ENCODE assay signal across 8 mouse cellular contexts in the genomic region with DNA sequence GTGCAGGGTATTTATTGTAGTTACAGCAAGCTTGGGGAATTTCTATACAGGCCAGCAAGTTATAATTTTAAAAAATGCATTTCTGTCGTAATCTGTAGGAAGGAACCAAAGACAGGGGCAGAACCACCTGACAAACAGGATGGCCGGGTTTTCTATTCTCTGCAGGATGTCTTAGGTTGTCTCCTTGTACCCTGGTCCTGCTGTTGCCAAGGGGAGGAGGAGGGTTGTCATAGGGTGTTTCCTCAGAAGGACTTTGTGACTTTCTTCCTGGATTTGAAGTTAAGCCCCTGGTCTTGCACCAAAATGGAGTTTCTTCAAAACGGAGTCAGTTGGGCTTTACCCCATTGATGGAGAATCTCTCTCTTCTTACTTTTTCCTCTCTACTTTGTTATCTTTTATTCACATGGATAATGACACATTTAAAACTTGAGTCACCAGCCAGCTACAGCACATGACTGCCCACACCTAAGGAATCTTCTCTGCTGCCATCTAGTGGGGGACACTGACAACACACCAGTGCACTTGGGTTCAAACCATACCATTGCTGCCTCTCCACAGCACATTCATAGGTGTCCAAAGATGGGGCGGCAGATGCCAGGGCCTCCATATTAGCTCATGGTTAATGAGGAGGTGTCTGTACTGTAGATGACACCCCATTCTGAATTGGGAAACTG. TPM values are rescaled to one million over a fixed set of nuclear protein-coding genes. Genes with fewer than 3 reads are reported as not detected.
DNase-seq lines count a peak whose midpoint lies in the region; ATAC-seq and TF ChIP-seq lines count a peak whose summit lies in the region.

No protein-coding gene starts in this region.

- TF ChIP-seq POLR2A in bone marrow macrophage, adult 2 months (IDR thresholded peaks at IDR 0.05; ENCODE audit: borderline replicate concordance, low read depth, low read length) = no peak

- no peak overlapping the region for H3K27ac ChIP-seq in bone marrow macrophage, adult 2 months (ENCODE audit: insufficient read depth, low read depth, low read length)
- no peak overlapping the region for H3K27ac ChIP-seq in heart, embryonic 16.5 days (ENCODE audit: low read length)
- no peak overlapping the region for H3K27ac ChIP-seq in liver, embryonic 16.5 days (ENCODE audit: low read length)
- H3K27ac ChIP-seq in neural tube, embryonic 14.5 days (ENCODE audit: low read depth, low read length) = no peak overlapping the region
- H3K27ac ChIP-seq in stomach, postnatal 0 days (replicated peaks) = no peak overlapping the region

- H3K4me3 ChIP-seq in bone marrow macrophage, adult 2 months (ENCODE audit: insufficient read depth, low read length) = no peak overlapping the region
- no peak overlapping the region for H3K4me3 ChIP-seq in heart, embryonic 16.5 days (ENCODE audit: low read length)
- H3K4me3 ChIP-seq in liver, embryonic 16.5 days (ENCODE audit: low read depth, low read length) = no peak overlapping the region
- no peak overlapping the region for H3K4me3 ChIP-seq in neural tube, embryonic 14.5 days (ENCODE audit: low read depth, low read length)
- no peak overlapping the region for H3K4me3 ChIP-seq in stomach, postnatal 0 days (ENCODE audit: low read depth, low read length)

- no peak overlapping the region for H3K4me2 ChIP-seq in heart, embryonic 16.5 days (ENCODE audit: low read depth, low read length)
- H3K4me2 ChIP-seq in liver, embryonic 16.5 days (ENCODE audit: low read depth, low read length) = no peak overlapping the region
- no peak overlapping the region for H3K4me2 ChIP-seq in neural tube, embryonic 14.5 days (ENCODE audit: low read depth, low read length)
- H3K4me2 ChIP-seq in stomach, postnatal 0 days (replicated peaks; ENCODE audit: low read depth) = no peak overlapping the region

- H3K4me1 ChIP-seq in bone marrow macrophage, adult 2 months (ENCODE audit: control insufficient read depth, insufficient read depth, low read length) = peaks cover 7% of the 10 kb centered on the region
- no peaks in the 10 kb centered on the region for H3K4me1 ChIP-seq in heart, embryonic 16.5 days (ENCODE audit: control insufficient read depth, insufficient read depth, low read length)
- H3K4me1 ChIP-seq in liver, embryonic 16.5 days (ENCODE audit: control insufficient read depth, low read depth, low read length) = peaks cover 3% of the 10 kb centered on the region; the same call in 1 of the 2 replicates
- H3K4me1 ChIP-seq in neural tube, embryonic 14.5 days (ENCODE audit: control insufficient read depth, insufficient read depth, low read length) = no peaks in the 10 kb centered on the region
- no peaks in the 10 kb centered on the region for H3K4me1 ChIP-seq in stomach, postnatal 0 days (replicated peaks; ENCODE audit: control insufficient read depth, insufficient read depth)

- H3K27me3 ChIP-seq in heart, embryonic 16.5 days (ENCODE audit: control insufficient read depth, insufficient read depth, low read length) = no peaks in the 10 kb centered on the region
- H3K27me3 ChIP-seq in liver, embryonic 16.5 days (ENCODE audit: control insufficient read depth, insufficient read depth, low read depth, low read length) = no peaks in the 10 kb centered on the region
- no peaks in the 10 kb centered on the region for H3K27me3 ChIP-seq in neural tube, embryonic 14.5 days (ENCODE audit: control insufficient read depth, insufficient read depth, low read length)
- no peaks in the 10 kb centered on the region for H3K27me3 ChIP-seq in stomach, postnatal 0 days (ENCODE audit: control insufficient read depth, insufficient read depth, low read length)

- peak; percentile 60 for TF ChIP-seq CTCF in bone marrow macrophage, adult 2 months (IDR thresholded peaks at IDR 0.05; ENCODE audit: low read depth, low read length)
- TF ChIP-seq CTCF in stomach, postnatal 0 days (IDR thresholded peaks at IDR 0.05; ENCODE audit: low read depth) = peak; percentile 91

- H3K36me3 ChIP-seq in heart, embryonic 16.5 days (ENCODE audit: control insufficient read depth, insufficient read depth) = no peaks in the 10 kb centered on the region
- H3K36me3 ChIP-seq in liver, embryonic 16.5 days (ENCODE audit: control insufficient read depth, insufficient read depth) = no peaks in the 10 kb centered on the region
- no peaks in the 10 kb centered on the region for H3K36me3 ChIP-seq in neural tube, embryonic 14.5 days (ENCODE audit: control insufficient read depth, insufficient read depth, low read length)
- H3K36me3 ChIP-seq in stomach, postnatal 0 days (ENCODE audit: control insufficient read depth, insufficient read depth, low read length) = no peaks in the 10 kb centered on the region

- 54% methylated on average over 4 of the region's 4 CpGs for WGBS in heart, embryonic 16.5 days
- 48% methylated on average over 4 of the region's 4 CpGs for WGBS in liver, embryonic 16.5 days (ENCODE audit: insufficient replicate concordance)
- 77% methylated on average over 4 of the region's 4 CpGs for WGBS in neural tube, embryonic 14.5 days
- WGBS in stomach, postnatal 0 days = 51% methylated on average over 4 of the region's 4 CpGs

- H3K9ac ChIP-seq in heart, embryonic 16.5 days (ENCODE audit: low read length) = no peak overlapping the region
- H3K9ac ChIP-seq in liver, embryonic 16.5 days (ENCODE audit: low read depth, low read length) = no peak overlapping the region
- no peak overlapping the region for H3K9ac ChIP-seq in neural tube, embryonic 14.5 days (replicated peaks; ENCODE audit: low read depth, low read length)
- no peak overlapping the region for H3K9ac ChIP-seq in stomach, postnatal 0 days (ENCODE audit: low read length)

- peak; percentile 81 for ATAC-seq in erythroid progenitor cell, adult 5-6 weeks (replicated peaks; ENCODE audit: low FRiP score, poor library complexity, severe bottlenecking)
- ATAC-seq in heart, embryonic 16.5 days (replicated peaks; ENCODE audit: extremely low read depth, insufficient read depth, low FRiP score) = 0 out of 2 replicates have a peak, but pooled peaks have one; percentile 63
- peak; percentile 56; the same call in 1 of the 2 replicates for ATAC-seq in liver, embryonic 16.5 days (ENCODE audit: low read depth)
- ATAC-seq in neural tube, embryonic 14.5 days (ENCODE audit: low read depth) = peak; percentile 68; the same call in 1 of the 2 replicates
- ATAC-seq in stomach, postnatal 0 days (ENCODE audit: low FRiP score, low TSS enrichment) = peak; percentile 90

- H3K9me3 ChIP-seq in heart, embryonic 16.5 days (replicated peaks; ENCODE audit: control insufficient read depth, low read length) = no peaks in the 10 kb centered on the region
- no peaks in the 10 kb centered on the region for H3K9me3 ChIP-seq in liver, embryonic 16.5 days (replicated peaks; ENCODE audit: control insufficient read depth, low read length)
- H3K9me3 ChIP-seq in neural tube, embryonic 14.5 days (ENCODE audit: control insufficient read depth, low read length) = no peaks in the 10 kb centered on the region
- no peaks in the 10 kb centered on the region for H3K9me3 ChIP-seq in stomach, postnatal 0 days (ENCODE audit: control insufficient read depth, low read length)

- TF ChIP-seq EP300 in stomach, postnatal 0 days (optimal IDR thresholded peaks at IDR 0.05) = no peak

- peak; percentile 68 for DNase-seq in CD4-positive helper T cell, adult 2 months (ENCODE audit: low read depth, low spot score)
- peak; percentile 87 for DNase-seq in kidney, postnatal 14 days
- DNase-seq in stomach, postnatal 0 days (ENCODE audit: low spot score) = peak; percentile 80

RNA-seq across cellular contexts. Expression of a gene that starts 7.4 kb away (rescaled TPM):
- 0.09 and 0.36 TPM in 2 replicates for polyA plus RNA-seq in bone marrow macrophage, adult 2 months (2012; ENCODE audit: insufficient read depth, insufficient read length, missing spikeins)
- not detected in 2 replicates for total RNA-seq in erythroid progenitor cell, adult 5-6 weeks (2015; ENCODE audit: low replicate concordance)
- not detected in 2 replicates for total RNA-seq in erythroid progenitor cell, adult 5-6 weeks (2017; ENCODE audit: low replicate concordance)
- 0.66 and 0.96 TPM in 2 replicates for polyA plus RNA-seq in heart, embryonic 16.5 days (2015; fragmentation: Nextera tagmentation; extraction: Ambion mirVana)
- polyA plus RNA-seq in liver, embryonic 16.5 days (2015; fragmentation: Nextera tagmentation; extraction: Ambion mirVana) = 8.4 and 10.0 TPM in 2 replicates
- polyA plus RNA-seq in neural tube, embryonic 14.5 days (2014; fragmentation: Nextera tagmentation; extraction: Ambion mirVana) = 0.47 and 0.59 TPM in 2 replicates
- polyA plus RNA-seq in stomach, postnatal 0 days (2015; fragmentation: Nextera tagmentation; extraction: Ambion mirVana) = 1.2 and 1.3 TPM in 2 replicates

RNA-seq across cellular contexts. Expression of a gene that starts 7.9 kb away (rescaled TPM):
- polyA plus RNA-seq in bone marrow macrophage, adult 2 months (2012; ENCODE audit: insufficient read depth, insufficient read length, missing spikeins) = not detected in 2 replicates
- not detected in 2 replicates for total RNA-seq in erythroid progenitor cell, adult 5-6 weeks (2015; ENCODE audit: low replicate concordance)
- not detected in 2 replicates for total RNA-seq in erythroid progenitor cell, adult 5-6 weeks (2017; ENCODE audit: low replicate concordance)
- polyA plus RNA-seq in heart, embryonic 16.5 days (2015; fragmentation: Nextera tagmentation; extraction: Ambion mirVana) = not detected in 2 replicates
- not detected in 2 replicates for polyA plus RNA-seq in liver, embryonic 16.5 days (2015; fragmentation: Nextera tagmentation; extraction: Ambion mirVana)
- not detected in 2 replicates for polyA plus RNA-seq in neural tube, embryonic 14.5 days (2014; fragmentation: Nextera tagmentation; extraction: Ambion mirVana)
- not detected in 2 replicates for polyA plus RNA-seq in stomach, postnatal 0 days (2015; fragmentation: Nextera tagmentation; extraction: Ambion mirVana)

RNA-seq across cellular contexts. Expression of a gene that starts 21.1 kb away (rescaled TPM):
- polyA plus RNA-seq in bone marrow macrophage, adult 2 months (2012; ENCODE audit: insufficient read depth, insufficient read length, missing spikeins) = not detected in 2 replicates
- total RNA-seq in erythroid progenitor cell, adult 5-6 weeks (2015; ENCODE audit: low replicate concordance) = not detected in 2 replicates
- total RNA-seq in erythroid progenitor cell, adult 5-6 weeks (2017; ENCODE audit: low replicate concordance) = not detected in 2 replicates
- polyA plus RNA-seq in heart, embryonic 16.5 days (2015; fragmentation: Nextera tagmentation; extraction: Ambion mirVana) = 0.70 and 0.92 TPM in 2 replicates
- polyA plus RNA-seq in liver, embryonic 16.5 days (2015; fragmentation: Nextera tagmentation; extraction: Ambion mirVana) = 6.3 and 6.7 TPM in 2 replicates
- polyA plus RNA-seq in neural tube, embryonic 14.5 days (2014; fragmentation: Nextera tagmentation; extraction: Ambion mirVana) = 1.8 TPM in 2 replicates
- polyA plus RNA-seq in stomach, postnatal 0 days (2015; fragmentation: Nextera tagmentation; extraction: Ambion mirVana) = 0.30 and 0.53 TPM in 2 replicates

RNA-seq across cellular contexts. Expression of a gene that starts 21.5 kb away (rescaled TPM):
- 13.0 and 14.5 TPM in 2 replicates for polyA plus RNA-seq in bone marrow macrophage, adult 2 months (2012; ENCODE audit: insufficient read depth, insufficient read length, missing spikeins)
- 2.2 TPM in 1 of 2 replicates, not detected in the other for total RNA-seq in erythroid progenitor cell, adult 5-6 weeks (2015; ENCODE audit: low replicate concordance)
- total RNA-seq in erythroid progenitor cell, adult 5-6 weeks (2017; ENCODE audit: low replicate concordance) = 13.4 TPM in 1 of 2 replicates, not detected in the other
- polyA plus RNA-seq in heart, embryonic 16.5 days (2015; fragmentation: Nextera tagmentation; extraction: Ambion mirVana) = 31.0 and 34.0 TPM in 2 replicates
- polyA plus RNA-seq in liver, embryonic 16.5 days (2015; fragmentation: Nextera tagmentation; extraction: Ambion mirVana) = 30.2 and 36.4 TPM in 2 replicates
- polyA plus RNA-seq in neural tube, embryonic 14.5 days (2014; fragmentation: Nextera tagmentation; extraction: Ambion mirVana) = 93.6 and 93.9 TPM in 2 replicates
- 135 and 144 TPM in 2 replicates for polyA plus RNA-seq in stomach, postnatal 0 days (2015; fragmentation: Nextera tagmentation; extraction: Ambion mirVana)

RNA-seq across cellular contexts. Expression of a gene that starts 38.3 kb away (rescaled TPM):
- not detected in 2 replicates for polyA plus RNA-seq in bone marrow macrophage, adult 2 months (2012; ENCODE audit: insufficient read depth, insufficient read length, missing spikeins)
- total RNA-seq in erythroid progenitor cell, adult 5-6 weeks (2015; ENCODE audit: low replicate concordance) = not detected in 2 replicates
- total RNA-seq in erythroid progenitor cell, adult 5-6 weeks (2017; ENCODE audit: low replicate concordance) = not detected in 2 replicates
- 0.14 and 0.22 TPM in 2 replicates for polyA plus RNA-seq in heart, embryonic 16.5 days (2015; fragmentation: Nextera tagmentation; extraction: Ambion mirVana)
- not detected in 2 replicates for polyA plus RNA-seq in liver, embryonic 16.5 days (2015; fragmentation: Nextera tagmentation; extraction: Ambion mirVana)
- polyA plus RNA-seq in neural tube, embryonic 14.5 days (2014; fragmentation: Nextera tagmentation; extraction: Ambion mirVana) = 0.21 and 0.25 TPM in 2 replicates
- 0.16 TPM in 2 replicates for polyA plus RNA-seq in stomach, postnatal 0 days (2015; fragmentation: Nextera tagmentation; extraction: Ambion mirVana)
